Mouse (Mus musculus) heart, adult 2 months (tissue): ENCODE measurements at regions not wholly inside any gene's neighbourhood (a gene's known extent, or its start where the extent isn't known, plus 50 kb on each side); places are given as distances from the start of the nearest gene placed in this dataset.
A peak's percentile ranks its signal among the peaks of the same experiment; 100 is the strongest.

Source experiments
- DNase-seq, 2 experiments: peaks; one replicate each; pipeline ENCODE4 v3.0.0; 2021
- H3K27ac ChIP-seq: fragments of 200-600 bp; 2 replicates; pipeline ENCODE4 v1.8.1; 2022
- H3K27me3 ChIP-seq: fragments of 200-500 bp; 2 replicates; pipeline ENCODE4 v1.6.1; 2012; ENCODE audit warnings: mild to moderate bottlenecking, low read length, inconsistent platforms, mixed read lengths; ENCODE audit not compliant: control insufficient read depth, insufficient read depth
- H3K36me3 ChIP-seq: fragments of 200-500 bp; 2 replicates; pipeline ENCODE4 v1.6.1; 2012; ENCODE audit warnings: low read length, inconsistent platforms; ENCODE audit not compliant: control insufficient read depth, insufficient read depth
- H3K4me1 ChIP-seq: fragments of 200-500 bp; 2 replicates; pipeline ENCODE4 v1.6.1; 2011; ENCODE audit warnings: low read length; ENCODE audit not compliant: control insufficient read depth, insufficient read depth
- H3K4me3 ChIP-seq: fragments of 200-600 bp; 2 replicates; pipeline ENCODE4 v1.8.1; 2022
- H3K79me2 ChIP-seq: fragments of 200-500 bp; replicated peaks from 2 replicates; pipeline ENCODE4 v1.6.1; 2012; ENCODE audit warnings: mild to moderate bottlenecking, inconsistent platforms, low read length, moderate library complexity, mixed read lengths; ENCODE audit not compliant: control insufficient read depth, insufficient read depth
- H3K9ac ChIP-seq: fragments of 200-500 bp; 2 replicates; pipeline ENCODE4 v1.6.1; 2012; ENCODE audit warnings: low read depth, mild to moderate bottlenecking, control low read depth, inconsistent platforms, low read length, mixed read lengths
- CTCF ChIP-seq: fragments of 200-600 bp; IDR thresholded peaks from 2 replicates; pipeline ENCODE4 v1.8.1; 2022; ENCODE audit warnings: antibody characterized with exemption, mild to moderate bottlenecking, moderate library complexity
- EP300 ChIP-seq: fragments of 200-500 bp; IDR thresholded peaks from 2 replicates; pipeline ENCODE4 v1.6.1; 2011; ENCODE audit warnings: low read depth, low read length, control low read depth; ENCODE audit not compliant: insufficient read depth
- POLR2A ChIP-seq: fragments of 200-500 bp; IDR thresholded peaks from 2 replicates; pipeline ENCODE4 v1.6.1; 2011; ENCODE audit warnings: mild to moderate bottlenecking, low read depth, low read length, control low read depth; ENCODE audit not compliant: insufficient read depth
- WGBS: fragments of 180-500 bp; shearing (Covaris S2); methylation state at CpG from one replicate; pipeline ENCODE4 v1.1.7; 2018; 5-methylcytosine and 5-hydroxymethylcytosine counted together
- intact Hi-C: fragments of 180-260 bp; cut with DNase I; formaldehyde crosslinking; loops from one replicate; pipeline ENCODE4 v1.15.1; 2025

DNA sequence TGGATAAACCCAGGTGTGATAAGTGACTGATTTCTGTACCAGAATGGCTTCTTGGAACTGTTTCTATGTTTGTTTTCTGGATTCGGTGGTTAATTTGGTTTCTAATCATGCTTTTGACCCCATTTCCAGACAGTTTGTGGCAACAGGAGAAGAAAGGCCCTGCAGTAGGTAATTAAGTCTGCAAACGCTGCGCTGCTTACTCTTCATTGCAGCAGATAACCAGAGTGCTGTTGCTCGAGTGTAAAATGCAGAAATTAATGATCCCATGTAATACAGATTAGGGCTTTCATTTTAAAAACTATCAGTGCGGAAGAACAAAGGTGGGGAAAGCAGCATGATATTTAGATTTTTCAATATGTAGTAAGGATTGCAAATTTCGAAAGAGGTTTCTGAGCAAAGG lies 667.0 kb upstream of the Cypt12 start:
- no peak overlapping the region for H3K27ac ChIP-seq
- 66% methylated on average over 6 of the region's 6 CpGs for WGBS
- no peak for TF ChIP-seq CTCF
- no peak for TF ChIP-seq POLR2A
- TF ChIP-seq EP300, result no peak
- intact Hi-C loops, result no loop called here
- no peak for DNase-seq
- no peak overlapping the region for H3K9ac ChIP-seq
- no peaks in the 10 kb centered on the region for H3K27me3 ChIP-seq
- H3K4me3 ChIP-seq, result no peak overlapping the region
- no peaks in the 10 kb centered on the region for H3K4me1 ChIP-seq
- H3K36me3 ChIP-seq, result no peaks in the 10 kb centered on the region
- no peaks in the 10 kb centered on the region for H3K79me2 ChIP-seq

GRCm38 (mm10) chr3:17282881-17283280 lies 665.3 kb upstream of the Cypt12 start:
- no peak for TF ChIP-seq POLR2A
- TF ChIP-seq CTCF, result no peak
- TF ChIP-seq EP300, result no peak
- Histone ChIP-seq H3K79me2 (no peaks in the 10 kb centered on the region), H3K9ac (no peak overlapping the region)

DNA sequence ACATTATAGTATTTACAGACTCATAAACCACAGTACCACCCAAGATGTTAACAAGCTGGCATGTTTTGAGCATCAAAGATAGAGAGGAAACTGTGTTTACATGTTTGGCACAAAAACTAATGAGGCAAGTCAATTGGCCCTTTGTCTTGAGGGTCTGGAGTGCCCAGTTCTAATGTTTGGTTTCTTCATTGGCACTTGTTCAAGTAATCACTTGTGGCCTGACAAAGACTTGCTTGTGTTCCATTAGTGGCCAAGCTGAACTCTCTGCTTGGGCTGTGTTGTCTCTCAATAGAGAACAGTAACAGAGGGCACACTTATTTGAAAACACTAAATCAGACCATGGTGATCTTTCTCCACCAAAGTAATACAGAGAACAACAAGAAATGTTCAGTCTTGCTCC lies 630.7 kb upstream of the Cypt12 start:
- H3K36me3 ChIP-seq, result no peaks in the 10 kb centered on the region
- no peak for DNase-seq
- TF ChIP-seq EP300 (no peak), POLR2A (no peak), CTCF (no peak)
- H3K27ac ChIP-seq, result no peak overlapping the region
- no peak overlapping the region for H3K9ac ChIP-seq
- intact Hi-C loops, result no loop called here
- no peaks in the 10 kb centered on the region for H3K27me3 ChIP-seq
- H3K4me1 ChIP-seq, result no peaks in the 10 kb centered on the region
- H3K4me3 ChIP-seq, result no peak overlapping the region
- no peaks in the 10 kb centered on the region for H3K79me2 ChIP-seq

More at GRCm38 (mm10) chr3:17282881-17283280, 665.3 kb upstream of the Cypt12 start:
- no peaks in the 10 kb centered on the region for H3K27me3 ChIP-seq
- no peaks in the 10 kb centered on the region for H3K36me3 ChIP-seq
- DNase-seq, result no peak
- H3K27ac ChIP-seq, result no peak overlapping the region
- intact Hi-C loops, result no loop called here
- 61% methylated on average over 3 of the region's 3 CpGs for WGBS
- no peaks in the 10 kb centered on the region for H3K4me1 ChIP-seq
- no peak overlapping the region for H3K4me3 ChIP-seq

GRCm38 (mm10) chr3:17318450-17318849 lies 629.8 kb upstream of the Cypt12 start:
- intact Hi-C loops, result no loop called here
- H3K27me3 ChIP-seq, result no peaks in the 10 kb centered on the region
- H3K4me1 ChIP-seq, result no peaks in the 10 kb centered on the region
- no peaks in the 10 kb centered on the region for H3K36me3 ChIP-seq
- WGBS, result 60% methylated on average over 3 of the region's 3 CpGs
- TF ChIP-seq EP300, result no peak
- TF ChIP-seq CTCF, result no peak
- TF ChIP-seq POLR2A, result no peak
- H3K79me2 ChIP-seq, result no peaks in the 10 kb centered on the region
- H3K27ac ChIP-seq, result no peak overlapping the region
- no peak overlapping the region for H3K9ac ChIP-seq
- no peak overlapping the region for H3K4me3 ChIP-seq
- no peak for DNase-seq

DNA sequence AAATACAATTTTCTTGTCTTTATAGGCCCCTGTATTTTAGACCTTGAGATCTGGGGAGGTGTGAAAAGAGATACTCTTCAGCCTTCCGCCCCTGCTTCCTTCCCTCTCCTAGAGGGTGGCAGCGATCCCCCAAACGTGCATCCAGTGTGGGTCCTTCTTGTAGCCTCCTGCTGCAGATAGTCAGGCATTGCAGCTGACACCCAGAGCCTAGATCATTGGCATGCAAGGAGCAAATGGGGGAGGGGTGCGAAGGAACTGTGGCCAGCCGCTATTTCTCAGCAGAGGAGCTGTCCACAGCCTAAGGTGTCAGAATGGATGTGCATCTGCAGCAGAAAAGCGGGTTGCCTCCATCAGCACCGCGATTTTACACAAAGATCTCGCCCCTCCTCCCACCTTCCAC lies 629.0 kb upstream of the Cypt12 start:
- intact Hi-C loops, result no loop called here
- H3K9ac ChIP-seq, result no peak overlapping the region
- peak; percentile 21 to 24 for DNase-seq
- WGBS, result 4% methylated on average over 9 of the region's 9 CpGs
- H3K4me3 ChIP-seq, result no peak overlapping the region
- H3K79me2 ChIP-seq, result no peaks in the 10 kb centered on the region
- H3K36me3 ChIP-seq, result no peaks in the 10 kb centered on the region
- no peaks in the 10 kb centered on the region for H3K4me1 ChIP-seq
- TF ChIP-seq EP300, result no peak
- TF ChIP-seq POLR2A, result no peak
- peak; percentile 33 for TF ChIP-seq CTCF
- H3K27ac ChIP-seq, result no peak overlapping the region
- H3K27me3 ChIP-seq, result no peaks in the 10 kb centered on the region

DNA sequence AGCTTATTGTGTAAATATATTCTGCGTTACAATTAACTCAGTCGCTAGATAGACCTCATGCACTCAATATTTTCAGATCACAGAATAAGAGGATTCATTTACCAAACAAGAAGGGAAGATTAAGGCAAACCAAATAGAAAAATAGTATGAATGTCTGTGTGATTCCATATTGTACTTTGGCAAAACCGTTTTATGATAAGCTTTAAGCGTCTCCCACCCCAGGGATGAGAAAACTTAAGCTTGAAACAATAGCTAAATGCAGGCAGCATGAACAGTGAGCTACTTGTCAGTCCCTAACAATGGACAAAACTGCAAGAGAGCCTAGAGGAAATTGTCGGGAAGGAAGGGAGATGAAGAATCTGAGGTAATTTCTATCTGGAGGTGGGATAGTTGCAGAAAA lies 628.3 kb upstream of the Cypt12 start:
- WGBS, result 58% methylated on average over 5 of the region's 5 CpGs
- no peaks in the 10 kb centered on the region for H3K79me2 ChIP-seq
- no peaks in the 10 kb centered on the region for H3K4me1 ChIP-seq
- H3K27me3 ChIP-seq, result no peaks in the 10 kb centered on the region
- no peak overlapping the region for H3K4me3 ChIP-seq
- H3K27ac ChIP-seq, result no peak overlapping the region
- TF ChIP-seq CTCF (no peak), EP300 (no peak), POLR2A (no peak)
- intact Hi-C loops, result no loop called here
- no peak for DNase-seq
- no peak overlapping the region for H3K9ac ChIP-seq
- H3K36me3 ChIP-seq, result no peaks in the 10 kb centered on the region
